21 mouse cellular contexts compared by ENCODE assay signal in genomic region chr5:42656460-42656859, GRCm38 (mm10).
DNase-seq lines count a peak whose midpoint lies in the region; ATAC-seq lines count a peak whose summit lies in the region.
"Had no signal": no experiment of that assay in that cellular context is flagged by ENCODE, and none has a peak within 500 bp of the region (broad histone marks: within the 10 kb centered on the region; RNA-seq: fewer than 3 reads in every experiment).

No protein-coding gene starts in this region.

- no peaks in the 10 kb centered on the region for H3K27me3 ChIP-seq in limb, embryonic 13.5 days
- H3K27me3 ChIP-seq in limb, embryonic 10.5 days (ENCODE audit: low read depth, poor library complexity, severe bottlenecking), result no peaks in the 10 kb centered on the region
- no peaks in the 10 kb centered on the region for H3K27me3 ChIP-seq in hindbrain, embryonic 14.5 days (ENCODE audit: control insufficient read depth, insufficient read depth, low read length)
- H3K27me3 ChIP-seq: embryonic facial prominence, embryonic 12.5 days had no signal

- H3K9ac ChIP-seq in limb, embryonic 13.5 days, result no peak overlapping the region
- H3K9ac ChIP-seq in hindbrain, embryonic 14.5 days, result no peak overlapping the region
- H3K9ac ChIP-seq: embryonic facial prominence, embryonic 12.5 days had no signal

- peak; percentile 36; the same call in 1 of the 2 replicates for ATAC-seq in limb, embryonic 13.5 days (ENCODE audit: low FRiP score, low read depth)
- peak; percentile 48; the same call in 1 of the 2 replicates for ATAC-seq in hindbrain, embryonic 14.5 days (ENCODE audit: low FRiP score)

- no peaks in the 10 kb centered on the region for H3K36me3 ChIP-seq in limb, embryonic 13.5 days
- no peaks in the 10 kb centered on the region for H3K36me3 ChIP-seq in limb, embryonic 10.5 days
- H3K36me3 ChIP-seq in hindbrain, embryonic 14.5 days (replicated peaks; ENCODE audit: control insufficient read depth, insufficient read depth), result no peaks in the 10 kb centered on the region
- H3K36me3 ChIP-seq: embryonic facial prominence, embryonic 12.5 days had no signal

- no peak overlapping the region for H3K27ac ChIP-seq in limb, embryonic 13.5 days
- H3K27ac ChIP-seq in limb, embryonic 10.5 days, result no peak overlapping the region
- no peak overlapping the region for H3K27ac ChIP-seq in hindbrain, embryonic 14.5 days
- H3K27ac ChIP-seq: embryonic facial prominence, embryonic 12.5 days; gastrocnemius, adult 2 months; kidney, postnatal 0 days; layer of hippocampus, adult 2 months had no signal

- peak; percentile 28 to 29 for DNase-seq in cerebellum, postnatal 10 days
- DNase-seq in cerebellum, postnatal 36 days, result no peak
- DNase-seq in limb, embryonic 10.5 days (ENCODE audit: low spot score), result no peak
- no peak for DNase-seq in hindbrain, embryonic 14.5 days (ENCODE audit: low spot score)
- peak; percentile 10 for DNase-seq in retina, postnatal 1 day
- DNase-seq in right cerebral cortex, postnatal 4 days, result no peak
- DNase-seq: cerebellum, postnatal 25 days; gastrocnemius, adult 2 months; heart, adult 18-20 months; kidney, adult 11 months; liver; lung, adult 2 months; lung, postnatal 36 days; spleen, adult 18-20 months; thymus, adult 18-20 months had no signal

- H3K4me2 ChIP-seq in limb, embryonic 13.5 days (replicated peaks), result no peak overlapping the region
- H3K4me2 ChIP-seq in hindbrain, embryonic 14.5 days (replicated peaks), result no peak overlapping the region
- H3K4me2 ChIP-seq: embryonic facial prominence, embryonic 12.5 days; midbrain, embryonic 11.5 days had no signal

- WGBS in limb, embryonic 13.5 days, result 57% methylated on average over 3 of the region's 3 CpGs
- WGBS in limb, embryonic 10.5 days, result 70% methylated on average over 3 of the region's 3 CpGs
- whole genome bisulfite sequencing in hindbrain, embryonic 14.5 days, result 54% methylated on average over 3 of the region's 3 CpGs

- no peaks in the 10 kb centered on the region for H3K9me3 ChIP-seq in limb, embryonic 13.5 days
- H3K9me3 ChIP-seq in limb, embryonic 10.5 days (replicated peaks), result no peaks in the 10 kb centered on the region
- no peaks in the 10 kb centered on the region for H3K9me3 ChIP-seq in hindbrain, embryonic 14.5 days (ENCODE audit: control insufficient read depth, low read length)
- H3K9me3 ChIP-seq: embryonic facial prominence, embryonic 12.5 days had no signal

- no peak overlapping the region for H3K4me3 ChIP-seq in limb, embryonic 13.5 days
- H3K4me3 ChIP-seq in limb, embryonic 10.5 days, result no peak overlapping the region
- no peak overlapping the region for H3K4me3 ChIP-seq in hindbrain, embryonic 14.5 days (replicated peaks; ENCODE audit: low read length)
- H3K4me3 ChIP-seq: embryonic facial prominence, embryonic 12.5 days; gastrocnemius, adult 2 months; layer of hippocampus, adult 2 months; myocyte had no signal

- no peaks in the 10 kb centered on the region for H3K4me1 ChIP-seq in limb, embryonic 13.5 days
- H3K4me1 ChIP-seq in limb, embryonic 10.5 days, result no peaks in the 10 kb centered on the region
- no peaks in the 10 kb centered on the region for H3K4me1 ChIP-seq in hindbrain, embryonic 14.5 days (replicated peaks; ENCODE audit: control insufficient read depth, insufficient read depth, low read length)
- H3K4me1 ChIP-seq: embryonic facial prominence, embryonic 12.5 days had no signal

Comparison
In these comparisons a context has a peak if more than half of its experiments do, and no peak if none do; other contexts are left out.
1. DNase-seq: peak in cerebellum, postnatal 10 days (2 of 2) and retina, postnatal 1 day (single experiment); none in cerebellum, postnatal 36 days (0 of 2), limb, embryonic 10.5 days (single experiment), hindbrain, embryonic 14.5 days (single experiment) and right cerebral cortex, postnatal 4 days (single experiment).